10 mouse cellular contexts compared by ENCODE assay signal in genomic region chr11:87453216-87454034, GRCm38 (mm10). TPM values are rescaled to one million over a fixed set of nuclear protein-coding genes. Genes with fewer than 3 reads are reported as not detected.
DNase-seq lines count a peak whose midpoint lies in the region; ATAC-seq and TF ChIP-seq lines count a peak whose summit lies in the region.
"Had no signal": no experiment of that assay in that cellular context is flagged by ENCODE, and none has a peak within 500 bp of the region (broad histone marks: within the 10 kb centered on the region; RNA-seq: fewer than 3 reads in every experiment).

No protein-coding gene starts in this region.

- TF ChIP-seq CTCF in gastrocnemius, adult 2 months (IDR thresholded peaks at IDR 0.05), result no peak

- H3K4me3 ChIP-seq in gastrocnemius, adult 2 months, result no peak overlapping the region
- H3K4me3 ChIP-seq in limb, embryonic 11.5 days (ENCODE audit: low read depth, low read length), result no peak overlapping the region

- H3K9me3 ChIP-seq in limb, embryonic 11.5 days (ENCODE audit: control insufficient read depth, low read length), result no peaks in the 10 kb centered on the region

- 19% methylated on average over 13 of the region's 13 CpGs for WGBS in limb, embryonic 11.5 days

- H3K9ac ChIP-seq in limb, embryonic 11.5 days (ENCODE audit: low read length), result 0 out of 2 replicates have a peak overlapping the region, but pooled peaks have one; percentile 5

- DNase-seq in gastrocnemius, adult 2 months, result no peak
- no peak for DNase-seq in gastrocnemius, adult 18-20 months (ENCODE audit: low spot score)
- peak; percentile 62 for DNase-seq in CD4-positive helper T cell, adult 2 months (ENCODE audit: low read depth, low spot score)
- DNase-seq in limb, embryonic 11.5 days (ENCODE audit: low spot score), result peak; percentile 55
- no peak for DNase-seq in gastrocnemius, postnatal 36 days
- DNase-seq in ovary, adult 18-20 months (ENCODE audit: low spot score), result no peak
- DNase-seq in cerebellum, adult 9-11 months, result no peak
- DNase-seq: B cell, adult 2 months; cerebellum, adult 9-10 months had no signal

- intact Hi-C loops in gastrocnemius, adult 2 months (cut with DNase I), result no loop called here
- intact Hi-C loops in gastrocnemius, postnatal 36 days (cut with DNase I), result no loop called here

- peak overlapping the region; percentile 25; the same call in 1 of the 2 replicates for H3K4me2 ChIP-seq in limb, embryonic 11.5 days (ENCODE audit: low read depth, severe bottlenecking)

- no peaks in the 10 kb centered on the region for H3K27me3 ChIP-seq in limb, embryonic 11.5 days (ENCODE audit: control insufficient read depth, insufficient read depth, low read length)

- 0 out of 2 replicates have a peak overlapping the region, but pooled peaks have one; percentile 5 for H3K27ac ChIP-seq in gastrocnemius, adult 2 months
- H3K27ac ChIP-seq in limb, embryonic 11.5 days (replicated peaks; ENCODE audit: low read depth, low read length), result peak overlapping the region; percentile 14; the same call in 1 of the 2 replicates

- no peaks in the 10 kb centered on the region for H3K36me3 ChIP-seq in limb, embryonic 11.5 days (ENCODE audit: control insufficient read depth, insufficient read depth, low read length)

- H3K4me1 ChIP-seq in limb, embryonic 11.5 days (ENCODE audit: control insufficient read depth, insufficient read depth, low read length), result 0 out of 2 replicates have a peak, but pooled peaks cover 3% of the 10 kb centered on the region

- peak; percentile 42 for ATAC-seq in inflammation-experienced regulatory T-cells, adult 6 months
- no peak for ATAC-seq in limb, embryonic 11.5 days (ENCODE audit: insufficient number of reproducible peaks, low FRiP score, low TSS enrichment, low read depth)

RNA-seq across cellular contexts. Expression of gene Tex14, which starts 48.6 kb away (rescaled TPM):
- not detected for total RNA-seq in gastrocnemius, adult 2 months (2021)
- total RNA-seq in gastrocnemius, adult 18-20 months (2021), result under 1 TPM; 0.14 TPM
- under 1 TPM in 2 of 3 experiments, not detected in 1; 0.34 to 0.60 TPM for polyA plus RNA-seq in inflammation-experienced regulatory T-cells, adult 6 months (2017; shearing (Covaris generic))
- polyA plus RNA-seq in limb, embryonic 11.5 days (2014; fragmentation: Nextera tagmentation; extraction: Ambion mirVana), result 0.13 and 0.60 TPM in 2 replicates
- not detected for total RNA-seq in gastrocnemius, postnatal 36 days (2021)

RNA-seq across cellular contexts. Expression of gene Rad51c, which starts 48.7 kb away (rescaled TPM):
- under 1 TPM; 0.26 to 0.45 TPM for total RNA-seq in gastrocnemius, adult 2 months (2021)
- under 1 TPM; 0.17 to 0.18 TPM for total RNA-seq in gastrocnemius, adult 18-20 months (2021)
- polyA plus RNA-seq in inflammation-experienced regulatory T-cells, adult 6 months (2017; shearing (Covaris generic)), result 1 to 10 TPM; 1.6 to 5.3 (median 2.1) TPM
- 14.3 and 14.5 TPM in 2 replicates for polyA plus RNA-seq in limb, embryonic 11.5 days (2014; fragmentation: Nextera tagmentation; extraction: Ambion mirVana)
- total RNA-seq in gastrocnemius, postnatal 36 days (2021), result under 1 TPM; 0.32 to 0.41 TPM

Comparison
In these comparisons a context has a peak if more than half of its experiments do, and no peak if none do; other contexts are left out.
1. DNase-seq: peak in CD4-positive helper T cell, adult 2 months (single experiment) and limb, embryonic 11.5 days (single experiment); none in gastrocnemius, adult 2 months (single experiment), gastrocnemius, adult 18-20 months (single experiment), gastrocnemius, postnatal 36 days (0 of 2), ovary, adult 18-20 months (single experiment) and cerebellum, adult 9-11 months (single experiment).